Mouse (Mus musculus) c-Kit-positive CD71-positive TER-119-positive erythroid progenitor cells, embryonic 14.5 days (primary cell): ENCODE data around the gene Tdrd9.
"Not testable (repeated sequence)": the region's sequence is repeated elsewhere in the genome, so short reads cannot be mapped to it uniquely, and the experiment has no call there.

Experiments
- DNase-seq: peaks from one replicate; pipeline ENCODE4 v3.0.0-alpha.2; 2013; ENCODE audit warnings: low spot score

Tdrd9 gene

DNA sequence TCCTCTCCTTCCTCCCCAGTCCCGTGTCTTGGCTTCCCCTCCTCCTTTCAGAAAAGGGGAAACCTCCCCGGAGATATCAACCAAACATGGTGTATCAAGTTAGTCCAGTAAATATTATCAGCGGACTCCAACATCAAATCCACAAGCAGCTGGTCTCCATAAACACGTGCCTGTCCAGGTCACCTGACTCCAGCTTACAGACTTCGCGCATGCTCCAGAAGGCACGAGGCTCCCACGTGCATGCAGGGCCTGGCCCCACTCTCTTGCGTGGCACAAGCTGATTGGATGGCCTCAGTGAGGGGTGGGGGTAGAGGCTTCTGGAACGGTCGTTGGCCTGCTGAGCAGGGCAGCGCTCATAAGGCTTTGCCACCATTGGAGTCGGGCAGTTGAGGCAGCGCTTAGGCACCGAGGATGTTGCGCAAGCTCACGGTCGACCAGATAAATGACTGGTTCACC, at the start of gene Tdrd9:
Gene Tdrd9 (plus strand): TSS at position 329 of the 456 bp plus-strand sequence.
- DNase-seq, result no peak

DNA sequence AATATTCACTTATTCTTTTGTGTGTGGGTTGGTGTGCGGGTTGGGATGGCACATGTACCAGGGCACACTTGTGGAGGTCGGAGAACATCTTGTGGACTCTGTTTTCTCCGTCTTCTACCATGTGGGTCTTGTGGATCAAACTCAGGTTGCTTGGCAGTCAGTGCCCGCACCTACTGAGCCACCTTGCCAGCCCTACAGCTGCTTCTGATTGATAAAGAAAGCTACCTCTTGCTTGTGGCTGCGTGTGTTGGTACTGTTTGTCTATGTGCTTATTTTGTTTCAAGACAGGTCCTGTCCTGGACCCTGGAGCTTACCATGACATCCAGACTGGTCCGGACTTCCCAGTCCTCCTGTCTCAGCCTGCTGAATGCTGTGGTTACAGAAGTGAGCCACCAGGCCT, 48.2 kb upstream of the Tdrd9 start:
- no peak for DNase-seq

GRCm38 (mm10) chr12:111927338-111927737, 44.0 kb upstream of the Tdrd9 start:
- DNase-seq, result no peak

- no peak for DNase-seq
These were observed 42.9 kb upstream of the Tdrd9 start for GRCm38 (mm10) chr12:111928411-111928966.

DNA sequence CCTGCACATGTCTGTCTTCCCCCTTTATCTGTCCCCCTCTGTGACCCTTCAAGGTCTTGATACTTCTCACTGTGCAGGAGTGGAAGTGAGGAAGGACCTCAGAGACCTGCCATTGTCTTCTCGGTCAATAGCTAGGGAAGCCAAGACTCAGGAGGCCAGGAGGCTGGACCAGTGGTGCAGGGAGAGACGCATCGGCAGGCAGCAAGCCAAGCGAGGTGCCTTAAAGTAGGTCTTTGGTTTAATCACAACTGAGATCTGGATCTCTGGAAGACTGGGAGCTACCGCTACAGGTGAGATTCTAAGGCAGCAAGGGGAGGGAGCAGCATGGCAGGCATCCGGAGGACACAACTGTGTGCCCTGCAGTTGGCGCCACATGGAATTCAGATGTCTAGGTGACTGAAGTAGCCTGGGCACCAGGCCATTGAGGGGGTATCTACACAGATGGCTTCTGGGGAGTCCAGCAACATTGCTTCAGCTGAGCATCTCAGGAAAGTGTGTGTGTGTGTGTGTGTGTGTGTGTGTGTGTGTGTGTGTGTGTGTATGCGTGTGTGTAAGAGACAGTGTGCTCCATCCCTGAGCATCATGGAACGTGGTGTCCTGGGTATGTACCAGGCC, 39.8 kb upstream of the Tdrd9 start:
- DNase-seq, result no peak

GRCm38 (mm10) chr12:111932513-111932912, 38.8 kb upstream of the Tdrd9 start:
- no peak for DNase-seq

GRCm38 (mm10) chr12:111933032-111933704, 38.2 kb upstream of the Tdrd9 start:
- no peak for DNase-seq

- no peak for DNase-seq
These were observed 37.4 kb upstream of the Tdrd9 start for GRCm38 (mm10) chr12:111933971-111934370.

DNA sequence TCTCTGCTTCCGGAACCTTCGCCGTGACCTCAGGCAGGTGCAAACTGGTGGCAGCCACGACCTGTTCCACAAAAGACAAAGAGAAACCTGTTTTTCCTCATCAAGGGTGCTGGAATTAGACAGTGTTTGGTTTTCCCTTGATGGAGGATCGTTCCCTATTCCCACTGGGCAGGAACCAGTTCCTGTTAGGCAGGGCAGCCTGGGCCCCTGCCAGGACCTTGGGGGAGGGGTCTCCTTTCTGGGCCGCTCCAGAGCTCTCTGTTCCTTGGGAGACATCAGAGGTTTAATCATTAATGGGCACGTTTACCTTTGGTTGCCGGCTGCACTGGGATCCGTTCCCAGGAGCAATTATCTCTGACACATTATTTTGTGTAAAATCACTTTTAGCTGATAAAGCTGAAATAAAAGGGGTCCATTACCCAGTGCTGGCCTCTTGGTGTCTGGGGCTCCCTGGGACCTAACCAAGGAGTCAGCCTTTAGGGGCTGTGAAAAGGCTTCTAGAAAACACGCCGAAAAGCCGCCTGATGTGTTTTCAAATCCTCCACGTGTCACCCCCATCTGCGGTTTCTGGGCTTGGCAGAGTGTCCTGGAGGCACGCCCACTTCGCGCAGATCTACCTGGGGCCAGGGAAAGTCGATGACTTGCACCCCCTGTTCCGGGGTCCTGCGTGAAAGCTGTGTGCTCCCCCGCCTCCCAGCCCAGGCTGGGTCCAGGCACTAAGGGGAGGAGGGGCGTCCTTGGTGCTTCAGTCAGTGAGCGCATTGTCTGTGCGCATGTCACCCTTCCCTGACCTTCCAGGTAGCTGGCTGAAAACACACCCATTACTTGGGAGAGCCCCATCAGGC, 34.4 kb upstream of the Tdrd9 start:
- no peak for DNase-seq

DNA sequence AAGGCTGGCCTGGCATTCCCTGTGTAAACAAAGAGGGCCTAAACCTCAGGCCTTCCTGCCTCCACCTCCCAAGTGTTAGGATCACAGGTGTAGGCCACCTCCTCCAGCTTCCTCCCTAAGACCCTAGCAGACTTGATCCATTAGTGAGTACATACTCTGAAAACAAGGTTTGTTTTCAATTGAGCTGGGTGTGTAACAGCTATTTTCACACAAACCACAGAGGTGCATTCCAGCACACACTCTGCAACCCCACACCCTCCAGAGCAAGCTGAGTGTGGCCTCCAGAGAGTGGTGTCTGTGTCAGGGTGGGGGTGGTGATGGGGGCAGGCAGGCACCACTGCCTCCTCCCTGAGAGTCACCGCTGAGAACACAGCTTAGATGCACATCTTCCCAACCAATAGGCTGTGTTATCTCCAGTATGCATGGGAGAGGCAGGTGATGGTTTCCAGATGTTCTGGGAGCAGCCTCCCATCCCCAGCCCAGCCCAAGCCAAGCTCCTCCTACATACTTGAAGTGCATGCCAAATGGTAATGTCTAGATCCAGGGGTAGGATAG, 32.7 kb upstream of the Tdrd9 start:
- DNase-seq, result no peak

DNA sequence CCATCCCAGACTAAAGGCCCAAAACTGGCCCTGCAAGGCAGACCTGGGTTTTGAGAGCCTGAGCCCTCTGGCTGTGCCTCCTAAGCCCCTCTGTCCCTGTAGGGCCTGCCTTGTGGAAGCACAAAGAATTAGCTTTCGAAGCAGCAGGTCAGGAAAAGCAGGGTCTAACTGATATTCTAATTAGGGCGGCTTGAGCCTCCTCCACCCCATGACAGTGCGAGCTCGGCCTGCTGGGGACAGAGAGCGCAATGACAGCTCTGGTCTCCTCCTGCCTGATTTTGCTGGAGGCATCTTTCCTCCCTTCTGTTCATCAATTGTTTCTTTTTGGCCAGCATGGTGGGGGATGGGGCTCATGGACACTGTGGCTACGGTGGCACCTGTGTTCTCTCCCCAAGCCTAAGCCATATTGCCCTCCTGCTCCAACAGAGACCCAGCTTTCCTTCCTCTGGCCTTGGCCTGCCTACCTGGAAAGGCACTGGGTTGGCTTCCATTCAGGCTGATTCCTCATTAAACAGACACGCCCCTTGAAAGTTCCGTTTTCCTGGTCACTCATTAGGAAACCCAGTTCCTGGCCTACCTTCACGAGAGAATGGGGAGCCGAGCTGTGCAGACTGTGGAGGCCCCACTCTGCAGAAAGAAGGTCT, 27.8 kb upstream of the Tdrd9 start:
- DNase-seq, result peak; percentile 15

DNA sequence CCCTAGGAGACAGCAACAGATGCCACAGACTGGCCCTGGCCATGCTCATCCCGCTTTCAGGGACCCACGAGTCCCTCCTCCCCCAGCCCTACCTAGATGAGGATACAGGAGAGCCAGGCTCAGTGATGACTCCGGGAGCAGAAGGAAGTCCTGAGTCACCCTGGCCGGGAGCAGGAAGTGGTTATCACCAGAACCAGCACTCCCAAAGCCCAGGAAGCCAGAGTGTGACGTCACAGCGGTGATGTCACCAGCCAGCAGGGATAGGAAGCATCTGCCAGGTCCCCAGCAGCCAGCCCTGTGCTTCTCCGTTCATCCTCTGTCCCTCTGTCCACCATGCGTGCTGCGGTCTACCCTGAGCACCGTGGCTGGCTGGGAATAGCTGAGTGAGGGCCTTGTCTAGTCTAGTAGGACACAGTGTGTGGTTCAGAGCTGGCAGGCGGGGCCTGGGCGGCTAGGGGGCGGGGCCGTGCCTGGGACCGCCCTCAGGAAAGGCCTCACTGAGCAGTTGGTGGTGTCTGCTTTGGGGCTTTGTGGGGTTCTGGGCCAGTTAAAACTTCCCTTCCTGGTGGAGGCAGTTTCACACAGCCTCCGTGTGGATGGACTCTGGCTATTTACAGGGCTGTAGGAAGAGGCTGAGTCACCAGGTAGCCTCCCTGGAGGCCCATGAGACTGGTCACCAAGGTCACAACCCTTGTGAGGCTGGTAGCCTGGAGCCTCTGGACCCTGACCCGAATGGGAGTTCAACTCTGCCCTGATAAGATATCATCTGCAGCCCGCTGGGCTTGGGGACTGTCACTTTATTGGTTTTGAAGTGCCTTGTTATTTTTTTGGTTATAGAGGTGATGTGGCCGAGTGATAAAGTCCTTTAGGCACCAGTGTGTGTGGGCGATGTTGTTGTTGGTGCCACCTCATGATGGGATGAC, 27.0 kb upstream of the Tdrd9 start:
- peak; percentile 32 for DNase-seq

GRCm38 (mm10) chr12:111945115-111945514, 26.2 kb upstream of the Tdrd9 start:
- DNase-seq, result peak; percentile 23

DNA sequence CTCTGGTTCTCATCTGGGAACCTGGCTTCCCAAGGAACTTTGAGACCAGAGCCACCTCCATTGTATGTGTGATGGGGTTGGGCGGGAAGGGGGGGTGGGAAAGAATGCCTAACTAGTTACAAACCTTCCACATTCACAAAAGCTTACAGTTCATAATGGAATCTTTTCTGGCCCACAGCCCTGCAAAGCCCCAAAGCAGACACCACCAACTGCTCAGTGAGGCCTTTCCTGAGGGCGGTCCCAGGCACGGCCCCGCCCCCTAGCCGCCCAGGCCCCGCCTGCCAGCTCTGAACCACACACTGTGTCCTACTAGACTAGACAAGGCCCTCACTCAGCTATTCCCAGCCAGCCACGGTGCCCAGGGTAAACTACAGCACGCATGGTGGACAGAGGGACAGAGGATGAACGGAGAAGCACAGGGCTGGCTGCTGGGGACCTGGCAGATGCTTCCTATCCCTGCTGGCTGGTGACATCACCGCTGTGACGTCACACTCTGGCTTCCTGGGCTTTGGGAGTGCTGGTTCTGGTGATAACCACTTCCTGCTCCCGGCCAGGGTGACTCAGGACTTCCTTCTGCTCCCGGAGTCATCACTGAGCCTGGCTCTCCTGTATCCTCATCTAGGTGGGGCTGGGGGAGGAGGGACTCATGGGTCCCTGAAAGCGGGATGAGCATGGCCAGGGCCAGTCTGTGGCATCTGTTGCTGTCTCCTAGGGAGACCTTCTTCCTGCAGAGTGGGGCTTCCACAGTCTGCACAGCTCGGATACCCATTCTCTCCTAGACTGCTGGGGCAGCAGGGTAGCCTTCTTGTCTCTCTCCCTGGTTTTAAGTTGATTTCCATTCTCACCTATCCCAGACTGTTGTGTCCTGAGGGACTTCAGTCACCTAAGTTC, 25.3 kb upstream of the Tdrd9 start:
- not testable (repeated sequence) for DNase-seq

GRCm38 (mm10) chr12:111946716-111947115, 24.6 kb upstream of the Tdrd9 start:
- peak; percentile 34 for DNase-seq

DNA sequence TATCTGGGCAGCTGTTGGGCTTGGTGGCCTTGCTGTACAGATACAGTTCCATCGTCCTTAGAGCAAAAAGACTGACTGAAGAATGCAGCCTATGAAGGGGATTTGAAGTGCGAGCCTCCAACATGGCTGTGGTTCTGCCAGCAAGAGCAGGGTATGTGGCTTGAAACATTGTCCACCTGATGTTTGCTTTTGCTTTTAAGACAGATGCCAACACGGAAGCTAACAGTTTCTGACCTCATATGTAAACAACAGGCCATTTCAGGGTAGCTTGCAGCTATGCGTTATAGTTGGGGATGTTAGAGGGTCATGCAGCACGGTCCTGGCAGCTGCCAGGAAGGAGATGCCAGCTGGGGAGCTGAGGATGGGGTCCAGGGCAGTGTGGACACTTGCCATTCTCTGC, 20.9 kb upstream of the Tdrd9 start:
- DNase-seq, result no peak

DNA sequence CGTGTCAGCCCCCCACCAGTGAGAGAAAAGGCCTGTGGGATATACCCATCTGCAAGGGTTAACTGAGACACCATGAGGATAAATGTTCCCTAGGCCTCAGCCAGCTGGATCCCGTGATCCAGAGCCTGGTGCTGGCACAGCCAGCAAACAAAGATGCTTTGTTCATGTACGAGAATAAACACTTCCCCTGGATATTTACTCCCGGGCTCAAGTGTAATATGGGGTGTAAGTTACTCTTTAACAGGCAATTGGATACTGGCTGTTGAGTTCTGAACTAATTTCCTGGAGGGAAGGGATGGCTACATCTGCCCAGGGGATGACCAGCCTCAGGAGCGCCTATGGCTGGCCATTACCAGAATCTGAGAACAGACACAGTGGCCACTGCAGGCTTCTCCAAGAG, 19.7 kb upstream of the Tdrd9 start:
- DNase-seq, result no peak

- no peak for DNase-seq
These were observed 15.2 kb upstream of the Tdrd9 start for GRCm38 (mm10) chr12:111956173-111956572.

DNA sequence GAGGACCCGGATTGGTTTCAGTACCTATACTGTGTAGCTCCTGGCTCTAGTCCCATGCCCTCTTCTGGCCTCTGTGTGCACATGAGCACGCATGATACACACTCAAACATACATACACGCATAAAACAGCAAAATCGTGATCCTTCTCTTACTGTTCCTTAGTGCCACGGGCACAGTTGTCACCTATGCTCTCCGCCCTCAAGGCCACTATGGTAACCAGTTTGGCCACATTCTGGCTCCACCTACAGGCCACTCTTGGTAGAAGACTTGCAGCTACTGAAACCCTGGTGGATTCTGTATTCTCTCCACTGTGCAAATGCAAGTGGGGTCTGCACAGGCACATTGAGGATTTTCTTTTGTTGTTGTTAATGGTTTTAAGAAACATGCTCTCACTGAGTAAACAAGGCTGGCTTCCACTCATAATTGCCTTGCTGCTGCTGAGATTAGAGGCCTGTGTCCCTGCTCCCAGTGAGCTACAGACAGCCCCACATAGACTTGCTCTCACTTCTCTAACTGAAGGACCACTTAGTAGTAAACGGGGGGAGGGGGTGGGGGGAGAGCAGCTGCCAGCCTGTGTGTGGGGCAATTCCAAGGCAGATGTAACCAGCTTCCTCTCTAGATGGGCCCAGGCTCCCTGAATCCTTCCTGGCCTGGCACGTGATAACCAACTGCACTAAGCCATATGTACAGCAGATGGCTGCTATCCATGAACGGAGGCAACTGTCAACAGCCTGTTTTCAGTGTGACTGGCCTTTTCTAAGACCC, 13.1 kb upstream of the Tdrd9 start:
- peak; percentile 66 for DNase-seq
